Mouse (Mus musculus): ENCODE results near the gene Zfp36. TPM values are rescaled to one million over a fixed set of nuclear protein-coding genes. Genes with fewer than 3 reads are reported as not detected.

Zfp36 gene
- polyA plus RNA-seq, 1 experiment from 2014 or later: 13.5 TPM

Other genes starting within 250 kb of the Zfp36 start
- gene Fbl, start 210.5 kb downstream of the Zfp36 start, polyA plus RNA-seq (2014; fragmentation: Nextera tagmentation; extraction: Ambion mirVana): 42.4 and 46.5 TPM in 2 replicates
- 12.2 and 13.5 TPM in 2 replicates for gene Dyrk1b, start 200.8 kb downstream of the Zfp36 start, polyA plus RNA-seq (2014; fragmentation: Nextera tagmentation; extraction: Ambion mirVana)
- gene Eid2, start 112.4 kb downstream of the Zfp36 start, polyA plus RNA-seq (2014; fragmentation: Nextera tagmentation; extraction: Ambion mirVana): 4.9 and 6.3 TPM in 2 replicates
- 13.4 TPM in 2 replicates for gene Eid2b, start 102.5 kb downstream of the Zfp36 start, polyA plus RNA-seq (2014; fragmentation: Nextera tagmentation; extraction: Ambion mirVana)
- 0.42 TPM in 1 of 2 replicates, not detected in the other for gene Selenov, start 89.1 kb downstream of the Zfp36 start, polyA plus RNA-seq (2014; fragmentation: Nextera tagmentation; extraction: Ambion mirVana)
- gene Dll3, start 78.0 kb downstream of the Zfp36 start, polyA plus RNA-seq (2014; fragmentation: Nextera tagmentation; extraction: Ambion mirVana): 0.90 and 2.1 TPM in 2 replicates
- gene Timm50, start 68.2 kb downstream of the Zfp36 start, polyA plus RNA-seq (2014; fragmentation: Nextera tagmentation; extraction: Ambion mirVana): 124 and 134 TPM in 2 replicates
- 70.5 and 82.3 TPM in 2 replicates for gene Supt5, start 41.5 kb downstream of the Zfp36 start, polyA plus RNA-seq (2014; fragmentation: Nextera tagmentation; extraction: Ambion mirVana)
- gene Rps16, start 29.6 kb downstream of the Zfp36 start, polyA plus RNA-seq (2014; fragmentation: Nextera tagmentation; extraction: Ambion mirVana): 1,196 and 1,252 TPM in 2 replicates
- 41.1 and 51.3 TPM in 2 replicates for gene Plekhg2, start 7.7 kb downstream of the Zfp36 start, polyA plus RNA-seq (2014; fragmentation: Nextera tagmentation; extraction: Ambion mirVana)
- gene Med29, start 12.5 kb upstream of the Zfp36 start, polyA plus RNA-seq (2014; fragmentation: Nextera tagmentation; extraction: Ambion mirVana): 44.1 and 48.2 TPM in 2 replicates
- 52.1 and 54.1 TPM in 2 replicates for gene Paf1, start 12.7 kb upstream of the Zfp36 start, polyA plus RNA-seq (2014; fragmentation: Nextera tagmentation; extraction: Ambion mirVana)
- 14.7 and 20.4 TPM in 2 replicates for gene Gmfg, start 57.2 kb upstream of the Zfp36 start, polyA plus RNA-seq (2014; fragmentation: Nextera tagmentation; extraction: Ambion mirVana)
- gene Lrfn1, start 71.7 kb upstream of the Zfp36 start, polyA plus RNA-seq (2014; fragmentation: Nextera tagmentation; extraction: Ambion mirVana): 4.0 and 6.7 TPM in 2 replicates
- not detected in 2 replicates for gene Ifnl2, start 130.2 kb upstream of the Zfp36 start, polyA plus RNA-seq (2014; fragmentation: Nextera tagmentation; extraction: Ambion mirVana)
- gene Ifnl3, start 142.6 kb upstream of the Zfp36 start, polyA plus RNA-seq (2014; fragmentation: Nextera tagmentation; extraction: Ambion mirVana): not detected in 2 replicates
- gene Sycn, start 160.6 kb upstream of the Zfp36 start, polyA plus RNA-seq (2014; fragmentation: Nextera tagmentation; extraction: Ambion mirVana): not detected in 2 replicates
- 0.17 and 0.43 TPM in 2 replicates for gene Nccrp1, start 167.0 kb upstream of the Zfp36 start, polyA plus RNA-seq (2014; fragmentation: Nextera tagmentation; extraction: Ambion mirVana)
- gene Samd4b, start 217.9 kb upstream of the Zfp36 start, polyA plus RNA-seq (2014; fragmentation: Nextera tagmentation; extraction: Ambion mirVana): 31.5 and 33.8 TPM in 2 replicates
- 20.7 and 23.5 TPM in 2 replicates for gene Pak4, start 217.9 kb upstream of the Zfp36 start, polyA plus RNA-seq (2014; fragmentation: Nextera tagmentation; extraction: Ambion mirVana)

Measured in embryonic facial prominence, embryonic 14.5 days (tissue).